Mouse (Mus musculus) embryo, embryonic 10.5 days (tissue): ENCODE data around the gene Tmem267.
A peak's percentile ranks its signal among the peaks of the same experiment; 100 is the strongest.

Experiments used
- DNase-seq: peaks from one replicate; pipeline ENCODE4 v3.0.0-alpha.2; 2015; ENCODE audit warnings: low spot score

The Tmem267 gene

GRCm38 (mm10) chr13:119619735-119620134 lies 131.9 kb downstream of the Tmem267 start:
- DNase-seq, result no peak

GRCm38 (mm10) chr13:119623634-119624033 lies 135.8 kb downstream of the Tmem267 start, which contains the start of gene Ccl28:
TSS of gene Ccl28 (plus strand) at chr13:119623819.
- DNase-seq, result no peak

GRCm38 (mm10) chr13:119625952-119626351 lies 138.1 kb downstream of the Tmem267 start:
- DNase-seq, result peak; percentile 47

- DNase-seq, result peak; percentile 95
Measured at GRCm38 (mm10) chr13:119631482-119632155, 143.8 kb downstream of the Tmem267 start.

GRCm38 (mm10) chr13:119632156-119632548 lies 144.3 kb downstream of the Tmem267 start:
- DNase-seq, result no peak

GRCm38 (mm10) chr13:119635496-119635895 lies 147.7 kb downstream of the Tmem267 start:
- DNase-seq, result no peak

- DNase-seq, result no peak
Measured at GRCm38 (mm10) chr13:119637837-119638236, 150.0 kb downstream of the Tmem267 start.

GRCm38 (mm10) chr13:119638449-119638848 lies 150.6 kb downstream of the Tmem267 start:
- no peak for DNase-seq

- no peak for DNase-seq
Measured at GRCm38 (mm10) chr13:119639302-119639701, 151.5 kb downstream of the Tmem267 start.

GRCm38 (mm10) chr13:119640504-119640903 lies 152.7 kb downstream of the Tmem267 start:
- DNase-seq, result peak; percentile 78

GRCm38 (mm10) chr13:119641145-119641544 lies 153.3 kb downstream of the Tmem267 start:
- no peak for DNase-seq

GRCm38 (mm10) chr13:119644769-119645168 lies 156.9 kb downstream of the Tmem267 start:
- DNase-seq, result no peak

- DNase-seq, result no peak
Measured at GRCm38 (mm10) chr13:119646511-119646910, 158.7 kb downstream of the Tmem267 start.

GRCm38 (mm10) chr13:119648891-119649698 lies 161.3 kb downstream of the Tmem267 start:
- DNase-seq, result no peak

GRCm38 (mm10) chr13:119649699-119650046 lies 161.8 kb downstream of the Tmem267 start:
- DNase-seq, result no peak

- no peak for DNase-seq
Measured at GRCm38 (mm10) chr13:119654734-119655133, 166.9 kb downstream of the Tmem267 start.

- no peak for DNase-seq
Measured at GRCm38 (mm10) chr13:119656246-119656645, 168.4 kb downstream of the Tmem267 start.

GRCm38 (mm10) chr13:119656846-119657416 lies 169.1 kb downstream of the Tmem267 start:
- no peak for DNase-seq
